Mouse (Mus musculus) midbrain, embryonic 12.5 days (tissue): Measurements from ENCODE around the gene Gpr1. TPM values are rescaled to one million over a fixed set of nuclear protein-coding genes. Genes with fewer than 3 reads are reported as not detected.
A peak's percentile ranks its signal among the peaks of the same experiment; 100 is the strongest.

Experiments used
- ATAC-seq: fragments of 200-750 bp; cut with Nextera tagmentation; 2 replicates; pipeline ENCODE4 v1.8.0; 2017; ENCODE audit warnings: low read depth, moderate TSS enrichment, moderate library complexity; ENCODE audit not compliant: low FRiP score
- H3K27ac ChIP-seq: fragments of 300-500 bp; sonication (generic); replicated peaks from 2 replicates; pipeline ENCODE4 v1.5.1; 2016; ENCODE audit warnings: mild to moderate bottlenecking
- H3K27me3 ChIP-seq: fragments of 300-500 bp; sonication (generic); 2 replicates; pipeline ENCODE4 v1.6.1; 2016; ENCODE audit warnings: mild to moderate bottlenecking
- H3K36me3 ChIP-seq: fragments of 300-500 bp; sonication (generic); 2 replicates; pipeline ENCODE4 v1.6.1; 2016
- H3K4me1 ChIP-seq: fragments of 300-500 bp; sonication (generic); 2 replicates; pipeline ENCODE4 v1.6.1; 2016
- H3K4me2 ChIP-seq: fragments of 300-500 bp; sonication (generic); replicated peaks from 2 replicates; pipeline ENCODE4 v1.6.1; 2016; ENCODE audit warnings: mild to moderate bottlenecking, moderate library complexity
- H3K4me3 ChIP-seq: fragments of 300-500 bp; sonication (generic); 2 replicates; pipeline ENCODE4 v1.5.1; 2016; ENCODE audit warnings: mild to moderate bottlenecking
- H3K9ac ChIP-seq: fragments of 300-500 bp; sonication (generic); replicated peaks from 2 replicates; pipeline ENCODE4 v1.6.1; 2016; ENCODE audit warnings: mild to moderate bottlenecking, moderate library complexity
- H3K9me3 ChIP-seq: fragments of 300-500 bp; sonication (generic); 2 replicates; pipeline ENCODE4 v1.6.1; 2016; ENCODE audit warnings: mild to moderate bottlenecking
- WGBS: fragments of 180-500 bp; shearing (Covaris S2); methylation state at CpG from one replicate; pipeline ENCODE4 v1.1.7; 2016; 5-methylcytosine and 5-hydroxymethylcytosine counted together
- polyA plus RNA-seq: library from polyadenylated mRNA; unstranded; fragments of >200 nt; fragmentation: Nextera tagmentation; extraction: Ambion mirVana; gene quantifications from 2 replicates; pipeline ENCODE4 v1.2.1, GENCODE M21; 2016

Gene Gpr1
- polyA plus RNA-seq, 1 experiment from 2014 or later, result 0.15 TPM

DNA sequence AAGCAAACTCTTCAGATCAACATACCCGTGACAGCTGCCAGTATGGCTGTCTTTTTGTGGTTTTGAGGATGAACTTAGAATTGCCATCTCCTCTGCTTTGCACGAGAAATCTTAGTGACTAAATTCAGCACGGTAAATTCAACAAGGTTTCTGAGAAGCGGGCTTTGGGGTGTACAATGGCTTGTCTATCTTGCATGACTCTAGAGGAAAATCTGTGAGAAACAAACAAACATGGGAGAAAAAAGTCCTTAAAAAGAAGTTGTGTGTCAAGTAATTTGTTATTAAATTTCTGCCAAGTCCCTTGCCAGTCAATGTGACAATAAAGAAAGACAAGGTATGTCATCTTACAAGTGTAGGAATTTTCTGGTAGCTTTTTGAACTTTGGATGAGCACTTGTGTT lies 34.9 kb upstream of the Gpr1 start:
- Histone ChIP-seq H3K4me2 (no peak overlapping the region), H3K4me1 (peaks cover 33% of the 10 kb centered on the region), H3K36me3 (no peaks in the 10 kb centered on the region), H3K27me3 (peaks cover 77% of the 10 kb centered on the region), H3K27ac (no peak overlapping the region), H3K9ac (no peak overlapping the region), H3K9me3 (no peaks in the 10 kb centered on the region), H3K4me3 (no peak overlapping the region)
- WGBS, result 50% methylated on average over 4 of the region's 4 CpGs
- ATAC-seq, result no peak

DNA sequence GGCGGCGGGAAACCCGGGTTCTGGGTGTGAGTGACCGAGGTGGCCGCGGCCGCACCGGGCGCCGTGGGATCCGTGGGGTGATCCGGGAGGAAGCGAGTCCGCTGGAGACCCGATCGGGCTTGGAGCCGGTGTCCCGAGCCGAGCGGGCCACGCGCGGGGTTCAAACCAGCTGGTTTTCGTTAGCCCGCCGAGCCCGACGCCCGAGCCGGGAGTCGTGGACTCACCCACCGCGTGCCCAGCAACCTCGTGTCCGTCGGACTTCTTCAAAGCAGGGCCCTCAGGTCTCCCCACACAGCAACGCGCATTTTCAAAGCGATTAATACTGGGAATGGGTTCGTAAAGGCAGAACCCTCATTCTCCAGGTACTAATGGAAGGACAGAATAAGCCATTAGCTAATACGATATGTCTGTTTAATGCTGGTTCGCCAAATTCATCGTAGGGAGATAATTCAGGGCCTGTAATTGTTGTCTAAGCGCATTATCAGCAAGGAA lies 34.1 kb upstream of the Gpr1 start:
- peak overlapping the region; percentile 40 for H3K9ac ChIP-seq
- H3K4me3 ChIP-seq, result peak overlapping the region; percentile 32
- peak overlapping the region; percentile 77 for H3K27ac ChIP-seq
- no peaks in the 10 kb centered on the region for H3K9me3 ChIP-seq
- WGBS, result 2% methylated on average over 40 of the region's 44 CpGs
- ATAC-seq, result no peak
- peaks cover 76% of the 10 kb centered on the region for H3K27me3 ChIP-seq
- H3K4me2 ChIP-seq, result peak overlapping the region; percentile 57
- H3K4me1 ChIP-seq, result peaks cover 33% of the 10 kb centered on the region
- no peaks in the 10 kb centered on the region for H3K36me3 ChIP-seq

DNA sequence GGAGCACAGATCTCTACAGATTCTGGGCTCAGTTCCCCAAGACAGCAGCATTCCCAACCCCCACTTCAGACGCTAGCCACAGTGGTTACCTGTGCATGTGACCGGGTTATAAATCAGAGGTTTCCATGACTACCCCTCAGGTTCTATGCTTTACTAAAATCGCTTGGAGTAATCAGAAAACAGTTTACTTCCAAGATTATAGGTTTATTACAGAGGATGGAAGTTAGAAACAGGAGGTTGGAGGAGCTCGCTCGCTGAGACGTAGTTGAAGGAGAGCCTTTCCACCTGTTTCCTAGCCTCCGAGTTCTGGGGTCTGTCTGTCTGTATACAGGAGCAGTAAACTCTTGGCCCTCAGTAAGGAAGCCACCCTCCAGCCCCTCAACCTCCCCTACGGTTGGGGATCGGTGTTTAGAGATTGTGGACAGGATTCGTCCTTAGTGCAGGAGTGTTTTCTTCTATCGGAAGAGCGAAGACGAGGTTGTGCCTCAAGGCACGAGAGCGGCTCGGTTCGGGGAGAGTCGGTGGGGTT lies 33.6 kb upstream of the Gpr1 start:
- 1% methylated on average over 18 of the region's 18 CpGs for WGBS
- H3K9me3 ChIP-seq, result no peaks in the 10 kb centered on the region
- no peaks in the 10 kb centered on the region for H3K36me3 ChIP-seq
- ATAC-seq, result 0 out of 2 replicates have a peak, but pooled peaks have one; percentile 35
- peak overlapping the region; percentile 77 for H3K27ac ChIP-seq
- peak overlapping the region; percentile 57 for H3K4me2 ChIP-seq
- peak overlapping the region; percentile 32 for H3K4me3 ChIP-seq
- peak overlapping the region; percentile 40 for H3K9ac ChIP-seq
- peaks cover 28% of the 10 kb centered on the region for H3K4me1 ChIP-seq
- H3K27me3 ChIP-seq, result peaks cover 76% of the 10 kb centered on the region

DNA sequence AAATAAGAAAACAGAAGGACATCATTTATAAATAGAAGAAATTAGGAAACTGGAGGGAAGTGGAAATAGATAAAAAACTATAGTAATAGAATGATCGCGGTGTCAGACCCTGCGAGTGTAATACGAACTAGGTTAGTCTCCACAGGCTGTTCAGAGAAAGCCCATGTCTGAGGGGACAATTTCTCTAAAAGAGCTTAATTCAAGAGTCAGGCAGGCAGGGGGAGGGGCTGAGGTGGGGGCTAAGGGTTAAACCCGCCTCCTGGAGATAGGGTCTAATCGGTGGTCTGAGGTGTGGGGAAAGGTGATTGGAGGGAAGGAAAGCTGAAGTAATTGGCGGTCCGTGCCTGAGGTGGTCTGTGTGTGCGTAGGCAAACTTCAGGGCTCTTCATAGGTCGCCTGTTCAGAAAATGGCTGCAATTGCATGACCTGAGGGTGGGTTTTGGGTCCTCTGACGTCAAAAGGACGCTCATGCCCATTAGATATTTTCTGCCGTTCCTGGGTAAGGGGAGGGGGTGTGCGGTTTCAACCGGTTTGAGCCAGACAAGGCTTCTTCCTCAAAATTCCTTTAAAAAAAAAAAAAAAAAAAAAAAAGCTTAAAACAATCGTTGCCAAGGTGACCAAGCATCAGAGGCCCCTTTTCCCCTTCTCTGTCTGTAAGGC lies 32.6 kb upstream of the Gpr1 start:
- Histone ChIP-seq H3K4me1 (peaks cover 21% of the 10 kb centered on the region), H3K27me3 (peaks cover 67% of the 10 kb centered on the region), H3K36me3 (no peaks in the 10 kb centered on the region), H3K4me2 (peak overlapping the region; percentile 57), H3K4me3 (peak overlapping the region; percentile 26), H3K9ac (no peak overlapping the region), H3K9me3 (no peaks in the 10 kb centered on the region), H3K27ac (peak overlapping the region; percentile 77)
- ATAC-seq, result peak; percentile 85
- 1% methylated on average over 16 of the region's 16 CpGs for WGBS

DNA sequence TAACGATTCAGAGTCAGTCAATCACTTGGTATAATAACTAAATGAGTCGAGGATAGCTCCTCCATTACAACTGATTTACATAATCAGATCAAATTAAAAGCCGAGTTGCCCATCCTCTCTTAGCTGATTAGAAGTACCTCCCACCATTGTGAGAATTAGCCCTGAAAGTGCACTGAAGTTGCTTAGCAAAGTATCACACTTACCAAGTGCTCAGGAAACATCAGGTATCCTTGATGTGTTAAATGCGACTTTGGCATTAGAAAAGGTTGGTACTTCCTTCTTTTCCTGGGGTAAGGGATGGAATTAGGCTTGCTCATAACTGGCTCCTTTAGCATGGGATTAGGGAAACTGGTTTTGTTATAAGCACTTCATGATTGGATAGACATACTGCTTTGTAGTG lies 29.5 kb upstream of the Gpr1 start:
- Histone ChIP-seq H3K36me3 (no peaks in the 10 kb centered on the region), H3K27ac (no peak overlapping the region), H3K9ac (no peak overlapping the region), H3K4me3 (no peak overlapping the region), H3K4me2 (no peak overlapping the region), H3K4me1 (peaks cover 15% of the 10 kb centered on the region), H3K27me3 (peaks cover 37% of the 10 kb centered on the region), H3K9me3 (no peaks in the 10 kb centered on the region)
- 71% methylated on average over 4 of the region's 4 CpGs for WGBS
- no peak for ATAC-seq

DNA sequence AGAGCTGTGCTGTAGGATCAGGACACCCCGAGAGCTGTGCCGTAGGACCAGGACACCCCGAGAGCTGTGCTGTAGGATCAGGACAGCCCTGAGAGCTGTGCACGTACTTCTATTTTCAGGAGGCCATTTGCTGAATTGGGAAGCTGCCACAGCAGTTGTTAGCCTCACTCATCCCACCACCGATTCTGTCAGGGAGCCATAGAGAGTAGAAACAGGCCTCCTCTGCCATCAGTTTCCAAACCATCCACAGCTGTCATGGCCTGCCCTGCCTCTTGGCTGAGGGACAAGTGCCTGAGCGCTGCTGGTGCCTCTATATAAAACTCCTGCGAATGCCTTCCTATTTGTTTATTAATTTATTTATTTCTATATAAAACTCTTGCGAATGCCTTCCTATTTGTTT lies 25.4 kb upstream of the Gpr1 start:
- no peak overlapping the region for H3K9ac ChIP-seq
- H3K36me3 ChIP-seq, result no peaks in the 10 kb centered on the region
- H3K4me1 ChIP-seq, result peaks cover 9% of the 10 kb centered on the region
- no peak overlapping the region for H3K4me3 ChIP-seq
- no peak for ATAC-seq
- H3K9me3 ChIP-seq, result no peaks in the 10 kb centered on the region
- no peak overlapping the region for H3K27ac ChIP-seq
- 90% methylated on average over 8 of the region's 8 CpGs for WGBS
- peaks cover 12% of the 10 kb centered on the region for H3K27me3 ChIP-seq
- no peak overlapping the region for H3K4me2 ChIP-seq

DNA sequence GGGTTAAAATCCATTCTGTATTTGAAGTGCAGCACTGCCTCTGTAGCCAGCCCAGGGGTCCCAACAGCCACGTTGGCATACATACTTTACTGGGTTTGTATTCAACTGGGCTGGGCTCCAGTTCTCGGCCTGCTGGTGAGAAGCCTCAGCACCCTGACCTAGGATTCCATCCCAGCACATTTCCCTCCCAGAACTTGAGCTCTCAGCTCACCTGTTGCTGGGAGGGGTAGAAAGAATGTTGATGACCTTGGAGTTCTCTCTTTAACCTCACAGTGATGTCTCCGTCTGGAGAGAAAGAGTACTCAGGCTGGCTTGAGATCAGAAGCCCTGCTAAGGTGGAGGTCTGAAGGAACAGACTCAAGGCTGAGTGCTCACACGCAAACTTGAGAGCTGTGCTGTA lies 25.0 kb upstream of the Gpr1 start:
- 62% methylated on average over 4 of the region's 4 CpGs for WGBS
- Histone ChIP-seq H3K4me2 (no peak overlapping the region), H3K9ac (no peak overlapping the region), H3K36me3 (no peaks in the 10 kb centered on the region), H3K27me3 (peaks cover 11% of the 10 kb centered on the region), H3K27ac (no peak overlapping the region), H3K9me3 (no peaks in the 10 kb centered on the region), H3K4me1 (peaks cover 9% of the 10 kb centered on the region), H3K4me3 (no peak overlapping the region)
- ATAC-seq, result no peak

DNA sequence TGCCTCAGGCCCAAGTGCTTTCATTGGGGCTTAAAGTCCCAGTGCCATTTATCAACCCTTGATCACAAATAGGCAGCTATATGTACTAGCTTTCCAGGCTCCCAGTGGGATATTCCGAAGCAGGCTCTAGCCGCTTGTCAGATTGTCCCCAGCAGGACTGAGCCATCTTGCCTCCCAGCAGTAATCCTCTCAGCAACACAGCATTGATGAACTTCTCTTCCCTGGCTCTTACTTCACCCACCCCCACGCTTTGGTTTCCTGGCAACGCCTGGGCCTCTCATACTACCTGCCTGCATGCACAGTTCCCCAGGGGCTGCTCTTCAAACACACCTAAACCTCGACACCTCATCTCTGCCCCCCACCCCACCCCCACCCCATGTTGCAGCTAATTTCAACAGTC lies 23.0 kb upstream of the Gpr1 start:
- no peak for ATAC-seq
- H3K9ac ChIP-seq, result no peak overlapping the region
- peak overlapping the region; percentile 10; the same call in 1 of the 2 replicates for H3K27ac ChIP-seq
- H3K36me3 ChIP-seq, result no peaks in the 10 kb centered on the region
- H3K4me2 ChIP-seq, result no peak overlapping the region
- H3K4me1 ChIP-seq, result peaks cover 9% of the 10 kb centered on the region
- H3K9me3 ChIP-seq, result no peaks in the 10 kb centered on the region
- WGBS, result 6% methylated on average over 5 of the region's 5 CpGs
- H3K27me3 ChIP-seq, result no peaks in the 10 kb centered on the region
- H3K4me3 ChIP-seq, result no peak overlapping the region

DNA sequence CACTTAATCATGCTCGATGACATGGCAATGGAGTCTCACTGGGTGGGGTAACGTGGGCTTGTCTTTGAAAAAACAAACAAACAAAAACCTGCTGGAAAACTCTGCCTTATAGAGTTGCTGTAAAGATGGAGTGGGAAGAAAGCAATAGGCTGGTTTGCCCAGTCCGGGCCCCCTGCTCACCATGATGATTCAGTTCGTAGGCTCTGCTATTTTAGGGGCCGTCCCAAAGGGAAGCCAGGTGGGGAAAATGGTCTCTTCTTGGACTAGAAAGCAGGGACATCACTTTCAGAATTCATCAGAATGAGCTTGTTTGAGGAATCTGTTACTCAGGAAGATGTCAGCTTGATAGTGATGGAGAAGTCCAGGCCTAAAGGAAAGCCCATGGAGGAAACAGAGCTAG lies 12.9 kb upstream of the Gpr1 start:
- no peak for ATAC-seq
- Histone ChIP-seq H3K4me1 (peaks cover 3% of the 10 kb centered on the region; the same call in 1 of the 2 replicates), H3K4me3 (no peak overlapping the region), H3K4me2 (no peak overlapping the region), H3K9me3 (no peaks in the 10 kb centered on the region), H3K27me3 (no peaks in the 10 kb centered on the region), H3K9ac (no peak overlapping the region), H3K27ac (no peak overlapping the region), H3K36me3 (no peaks in the 10 kb centered on the region)
- 80% methylated on average over 5 of the region's 5 CpGs for WGBS

DNA sequence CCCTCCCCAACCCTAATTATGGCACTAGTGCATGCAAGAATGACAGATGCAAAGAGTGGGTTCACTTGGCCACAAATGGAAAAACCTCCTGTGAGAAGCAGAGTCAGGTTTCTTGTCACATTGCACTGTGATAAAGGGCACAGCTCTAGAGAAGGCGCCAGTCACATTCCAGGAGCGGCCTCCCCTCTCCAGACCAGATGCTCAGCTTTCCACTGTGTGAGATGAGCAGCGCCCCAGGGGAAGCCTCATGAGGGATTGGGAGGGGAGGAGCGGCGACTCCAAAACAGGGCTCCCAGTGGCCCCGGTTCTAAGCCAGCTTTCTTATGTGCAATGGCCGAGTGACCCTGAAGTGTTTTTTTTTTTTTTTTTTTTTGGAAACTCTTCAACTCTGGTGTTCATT lies 11.5 kb upstream of the Gpr1 start:
- H3K4me1 ChIP-seq, result peaks cover 3% of the 10 kb centered on the region; the same call in 1 of the 2 replicates
- H3K4me3 ChIP-seq, result no peak overlapping the region
- H3K9me3 ChIP-seq, result no peaks in the 10 kb centered on the region
- H3K4me2 ChIP-seq, result no peak overlapping the region
- H3K36me3 ChIP-seq, result no peaks in the 10 kb centered on the region
- H3K9ac ChIP-seq, result no peak overlapping the region
- 7% methylated on average over 7 of the region's 7 CpGs for WGBS
- H3K27me3 ChIP-seq, result no peaks in the 10 kb centered on the region
- H3K27ac ChIP-seq, result no peak overlapping the region
- ATAC-seq, result no peak

DNA sequence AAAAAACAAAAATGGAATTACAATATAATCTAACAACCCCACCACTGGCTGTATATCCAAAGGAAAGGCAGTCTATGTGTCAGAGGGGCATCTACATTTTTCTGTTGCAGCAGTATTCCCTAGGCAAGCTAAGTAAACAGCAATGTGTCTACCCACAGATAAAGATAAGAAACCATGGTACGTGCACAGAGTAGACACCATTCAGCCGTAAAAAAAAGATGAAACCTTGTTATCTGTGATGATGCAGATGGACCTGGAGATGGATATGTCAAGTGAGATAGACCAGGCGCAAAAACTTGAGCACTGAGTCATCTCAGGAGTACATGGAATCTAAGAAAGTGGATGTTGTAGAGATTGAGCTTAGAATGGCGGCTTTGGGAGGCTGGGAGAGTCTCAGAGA lies 10.7 kb upstream of the Gpr1 start:
- Histone ChIP-seq H3K9me3 (no peaks in the 10 kb centered on the region), H3K9ac (no peak overlapping the region), H3K36me3 (no peaks in the 10 kb centered on the region), H3K4me3 (no peak overlapping the region), H3K27ac (no peak overlapping the region), H3K4me1 (peaks cover 3% of the 10 kb centered on the region; the same call in 1 of the 2 replicates), H3K27me3 (no peaks in the 10 kb centered on the region), H3K4me2 (no peak overlapping the region)
- ATAC-seq, result no peak
- 88% methylated on average over 4 of the region's 4 CpGs for WGBS

DNA sequence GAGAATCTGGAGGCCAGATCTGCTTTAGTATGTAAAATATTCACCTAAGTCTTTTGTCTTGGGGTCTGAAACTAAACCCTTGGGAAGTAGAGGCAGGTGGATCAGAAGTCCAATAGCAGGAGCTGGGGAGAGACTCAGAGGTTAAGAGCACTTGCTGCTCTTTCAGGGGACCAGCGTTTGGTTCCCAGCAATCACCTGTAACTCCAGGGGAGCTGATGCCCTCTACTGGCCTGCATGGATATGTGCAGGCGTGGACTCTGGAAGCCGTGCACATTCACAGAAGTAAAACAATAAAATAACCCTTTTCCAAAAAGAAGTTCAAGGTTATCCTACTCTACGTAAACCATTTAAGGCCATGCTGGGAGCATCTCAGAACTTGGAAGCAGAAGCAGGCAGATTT lies 4.9 kb upstream of the Gpr1 start:
- no peak overlapping the region for H3K27ac ChIP-seq
- ATAC-seq, result no peak
- no peaks in the 10 kb centered on the region for H3K9me3 ChIP-seq
- 96% methylated on average over 4 of the region's 4 CpGs for WGBS
- H3K4me3 ChIP-seq, result no peak overlapping the region
- H3K36me3 ChIP-seq, result no peaks in the 10 kb centered on the region
- no peaks in the 10 kb centered on the region for H3K27me3 ChIP-seq
- no peak overlapping the region for H3K9ac ChIP-seq
- H3K4me2 ChIP-seq, result no peak overlapping the region
- H3K4me1 ChIP-seq, result no peaks in the 10 kb centered on the region; the same call in 1 of the 2 replicates
